Mouse (Mus musculus) liver, embryonic 14.5 days (tissue): ENCODE results near the gene Kcnk5.

Experiments used
- CTCF ChIP-seq: IDR thresholded peaks from 2 replicates; pipeline ENCODE4 v1.5.1; 2016; ENCODE audit warnings: antibody characterized with exemption, low read depth, control low read depth
- EP300 ChIP-seq: IDR thresholded peaks from 2 replicates; pipeline ENCODE4 v1.6.1; 2016; ENCODE audit warnings: antibody characterized with exemption, low read depth

GRCm38 (mm10) chr14:20224163-20224562, 42.6 kb upstream of the Kcnk5 start:
- TF ChIP-seq CTCF (no peak), EP300 (no peak)
